Mouse (Mus musculus) ES-E14 (cell line): ENCODE results near the gene Erc2. TPM values are rescaled to one million over a fixed set of nuclear protein-coding genes. Genes with fewer than 3 reads are reported as not detected.

ENCODE experiments used
- DNase-seq: peaks from one replicate; pipeline ENCODE4 v3.0.0-alpha.2; 2013; ENCODE audit warnings: low read depth, low spot score
- H3K27ac ChIP-seq: 2 replicates; pipeline ENCODE4 v1.5.1; 2012; ENCODE audit warnings: low read depth, mild to moderate bottlenecking, low read length, moderate library complexity, mixed read lengths; ENCODE audit not compliant: poor library complexity, insufficient read depth, severe bottlenecking
- H3K36me3 ChIP-seq: 2 replicates; pipeline ENCODE4 v1.6.1; 2012; ENCODE audit warnings: mild to moderate bottlenecking, low read length, moderate library complexity, mixed read lengths; ENCODE audit not compliant: control insufficient read depth, poor library complexity, insufficient read depth, severe bottlenecking
- H3K4me1 ChIP-seq, 2 experiments: fragments of 150-350 bp in 1 of 2; sonication (generic) in 1 of 2; 2 replicates each; pipeline ENCODE4 v1.6.1; 2012; ENCODE audit warnings: low read length in 2 of 2, mild to moderate bottlenecking in 1 of 2, mixed read lengths in 1 of 2; ENCODE audit not compliant: control insufficient read depth in 2 of 2, insufficient read depth in 2 of 2, poor library complexity in 1 of 2
- H3K4me3 ChIP-seq, 2 experiments: fragments of 150-350 bp in 1 of 2; sonication (generic) in 1 of 2; 2 replicates each; pipeline ENCODE4 v1.5.1; 2012; ENCODE audit warnings: low read length in 2 of 2, low read depth in 1 of 2, mild to moderate bottlenecking in 1 of 2, mixed read lengths in 1 of 2; ENCODE audit not compliant: insufficient read depth in 1 of 2, poor library complexity in 1 of 2, severe bottlenecking in 1 of 2
- H3K9ac ChIP-seq: 2 replicates; pipeline ENCODE4 v1.6.1; 2012; ENCODE audit warnings: low read depth, mild to moderate bottlenecking, low read length, mixed read lengths; ENCODE audit not compliant: poor library complexity, insufficient read depth, severe bottlenecking
- H3K9me3 ChIP-seq: fragments of 150-350 bp; sonication (generic); 2 replicates; pipeline ENCODE4 v1.6.1; 2012; ENCODE audit warnings: low read depth, mild to moderate bottlenecking, low read length; ENCODE audit not compliant: control insufficient read depth, insufficient read depth
- CHD2 ChIP-seq: IDR thresholded peaks from 2 replicates; pipeline ENCODE4 v1.6.1; 2014; ENCODE audit warnings: mild to moderate bottlenecking, low read depth, low read length, inconsistent platforms
- HCFC1 ChIP-seq: IDR thresholded peaks from 2 replicates; pipeline ENCODE4 v1.6.1; 2012; ENCODE audit warnings: low read length, inconsistent platforms, borderline replicate concordance; ENCODE audit not compliant: insufficient read depth
- MAFK ChIP-seq: IDR thresholded peaks from 2 replicates; pipeline ENCODE4 v1.6.1; 2014; ENCODE audit warnings: mild to moderate bottlenecking, low read depth, low read length, inconsistent platforms; ENCODE audit not compliant: insufficient read depth
- ZC3H11A ChIP-seq: IDR thresholded peaks from 2 replicates; pipeline ENCODE4 v1.6.1; 2012; ENCODE audit warnings: low read depth, mild to moderate bottlenecking, inconsistent platforms, low read length, borderline replicate concordance
- ZNF384 ChIP-seq: IDR thresholded peaks from 2 replicates; pipeline ENCODE4 v1.6.1; 2012; ENCODE audit warnings: low read depth, low read length, inconsistent platforms
- in situ Hi-C, 2 experiments: fragments of 600-800 bp; cut with MboI; formaldehyde crosslinking; loops; one replicate each; pipeline ENCODE4 v1.15.1; 2025; ENCODE audit warnings: low sequenced_read_pairs in 2 of 2, inconsistent platforms in 1 of 2; ENCODE audit not compliant: unreplicated experiment in 2 of 2
- total RNA-seq: library from RNA; depleted of rRNA; stranded (reverse); fragments of 300-350 nt; gene quantifications from 2 replicates; pipeline ENCODE4 v1.2.3, GENCODE M21; 2012

Gene Erc2
- total RNA-seq, 1 experiment = 9.1 TPM

GRCm38 (mm10) chr14:28308661-28309060, 686.4 kb downstream of the Erc2 start:
- Histone ChIP-seq H3K36me3 (no peaks in the 10 kb centered on the region), H3K4me1 (no peaks in the 10 kb centered on the region), H3K27ac (no peak overlapping the region), H3K9me3 (no peaks in the 10 kb centered on the region), H3K9ac (no peak overlapping the region), H3K4me3 (no peak overlapping the region)
- TF ChIP-seq CHD2 (no peak), ZNF384 (no peak), ZC3H11A (no peak), MAFK (no peak), HCFC1 (no peak)
- in situ Hi-C loops = no loop called here
- no peak for DNase-seq

- no peaks in the 10 kb centered on the region for H3K9me3 ChIP-seq
- no peaks in the 10 kb centered on the region; a peak in 1 of 4 replicates for H3K4me1 ChIP-seq
- no peak for TF ChIP-seq HCFC1
- no peak for TF ChIP-seq ZC3H11A
- no peak for TF ChIP-seq MAFK
- TF ChIP-seq ZNF384 = no peak
- TF ChIP-seq CHD2 = no peak
- no peak overlapping the region for H3K4me3 ChIP-seq
- in situ Hi-C loops = no loop called here
- no peaks in the 10 kb centered on the region for H3K36me3 ChIP-seq
- H3K9ac ChIP-seq = no peak overlapping the region
- no peak overlapping the region for H3K27ac ChIP-seq
- no peak for DNase-seq
Measured at GRCm38 (mm10) chr14:28316851-28317250, 694.6 kb downstream of the Erc2 start.

GRCm38 (mm10) chr14:28321916-28322534, 699.8 kb downstream of the Erc2 start:
- Histone ChIP-seq H3K4me1 (no peaks in the 10 kb centered on the region; a peak in 1 of 4 replicates), H3K9ac (no peak overlapping the region), H3K27ac (no peak overlapping the region), H3K9me3 (no peaks in the 10 kb centered on the region), H3K36me3 (no peaks in the 10 kb centered on the region), H3K4me3 (no peak overlapping the region)
- no peak for DNase-seq
- in situ Hi-C loops = no loop called here
- no peak for TF ChIP-seq MAFK
- TF ChIP-seq ZNF384 = no peak

DNA sequence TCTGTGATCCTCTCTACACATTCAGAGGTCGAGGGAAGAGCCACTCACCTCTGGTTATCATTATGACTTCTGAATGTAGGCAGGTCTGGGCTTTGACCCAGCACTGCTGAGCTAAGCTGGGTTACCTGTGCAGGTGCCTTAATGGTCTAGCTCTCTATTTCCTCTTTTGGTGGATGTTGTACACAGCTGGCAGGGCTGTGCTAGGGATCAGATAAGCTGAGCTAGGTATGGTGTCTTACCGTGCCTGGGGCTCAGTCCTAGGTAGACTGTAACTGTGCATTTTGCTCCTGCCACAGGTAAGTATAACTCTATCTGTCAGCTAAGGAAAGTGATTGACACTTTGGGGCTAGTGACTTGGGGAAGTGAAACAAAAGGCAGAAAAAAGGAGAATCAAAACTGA, 701.0 kb downstream of the Erc2 start:
- no peak overlapping the region for H3K27ac ChIP-seq
- no peaks in the 10 kb centered on the region for H3K9me3 ChIP-seq
- no peak overlapping the region for H3K4me3 ChIP-seq
- no peaks in the 10 kb centered on the region; a peak in 1 of 4 replicates for H3K4me1 ChIP-seq
- H3K9ac ChIP-seq = no peak overlapping the region
- no peak for DNase-seq
- in situ Hi-C loops = no loop called here
- no peaks in the 10 kb centered on the region for H3K36me3 ChIP-seq
- no peak for TF ChIP-seq ZC3H11A
- no peak for TF ChIP-seq ZNF384
- no peak for TF ChIP-seq HCFC1
- no peak for TF ChIP-seq CHD2
- TF ChIP-seq MAFK = no peak

- H3K9ac ChIP-seq = no peak overlapping the region
- H3K27ac ChIP-seq = no peak overlapping the region
- no peaks in the 10 kb centered on the region; a peak in 1 of 4 replicates for H3K4me1 ChIP-seq
- H3K36me3 ChIP-seq = no peaks in the 10 kb centered on the region
- in situ Hi-C loops = no loop called here
- H3K9me3 ChIP-seq = no peaks in the 10 kb centered on the region
- TF ChIP-seq ZNF384 (no peak), HCFC1 (no peak), CHD2 (no peak), ZC3H11A (no peak), MAFK (no peak)
- DNase-seq = no peak
- no peak overlapping the region for H3K4me3 ChIP-seq
Measured at GRCm38 (mm10) chr14:28323727-28324126, 701.5 kb downstream of the Erc2 start.
